Mouse (Mus musculus): ENCODE data around the gene Dync2li1. TPM values are rescaled to one million over a fixed set of nuclear protein-coding genes. Genes with fewer than 3 reads are reported as not detected.
A peak's percentile ranks its signal among the peaks of the same experiment; 100 is the strongest.

The Dync2li1 gene
- polyA plus RNA-seq, 1 experiment from 2014 or later = 36.1 TPM

- H3K36me3 ChIP-seq = no peaks in the 10 kb centered on the region
Observed at GRCm38 (mm10) chr17:84596501-84596900, 29.8 kb upstream of the Dync2li1 start.

GRCm38 (mm10) chr17:84597859-84598258 is 28.4 kb upstream of the Dync2li1 start:
- H3K36me3 ChIP-seq = no peaks in the 10 kb centered on the region
- no peak for ATAC-seq (replicated peaks)
- H3K27ac ChIP-seq (replicated peaks) = no peak overlapping the region
- no peaks in the 10 kb centered on the region for H3K27me3 ChIP-seq
- H3K4me2 ChIP-seq (replicated peaks) = no peak overlapping the region
- H3K4me1 ChIP-seq = no peaks in the 10 kb centered on the region; the same call in 1 of the 2 replicates
- H3K4me3 ChIP-seq = no peak overlapping the region
- 92% methylated on average over 12 of the region's 12 CpGs for WGBS
- H3K9ac ChIP-seq (replicated peaks) = no peak overlapping the region
- no peaks in the 10 kb centered on the region for H3K9me3 ChIP-seq

More at GRCm38 (mm10) chr17:84596501-84596900, 29.8 kb upstream of the Dync2li1 start:
- WGBS = 30% methylated on average over 7 of the region's 7 CpGs
- H3K9me3 ChIP-seq = no peaks in the 10 kb centered on the region
- no peaks in the 10 kb centered on the region for H3K27me3 ChIP-seq
- peak overlapping the region; percentile 39; the same call in 1 of the 2 replicates for H3K27ac ChIP-seq (replicated peaks)
- H3K4me3 ChIP-seq = peak overlapping the region; percentile 4; the same call in 1 of the 2 replicates
- peak overlapping the region; percentile 19 for H3K4me2 ChIP-seq (replicated peaks)
- no peak for ATAC-seq (replicated peaks)
- H3K4me1 ChIP-seq = no peaks in the 10 kb centered on the region; the same call in 1 of the 2 replicates
- no peak overlapping the region for H3K9ac ChIP-seq (replicated peaks)

GRCm38 (mm10) chr17:84598928-84599327 is 27.4 kb upstream of the Dync2li1 start:
- WGBS = 96% methylated on average over 7 of the region's 7 CpGs
- Histone ChIP-seq H3K36me3 (no peaks in the 10 kb centered on the region), H3K27ac (replicated peaks) (no peak overlapping the region), H3K4me1 (no peaks in the 10 kb centered on the region; the same call in 1 of the 2 replicates), H3K27me3 (no peaks in the 10 kb centered on the region), H3K9ac (replicated peaks) (no peak overlapping the region), H3K4me2 (replicated peaks) (no peak overlapping the region), H3K4me3 (no peak overlapping the region), H3K9me3 (no peaks in the 10 kb centered on the region)
- ATAC-seq (replicated peaks) = no peak

- ATAC-seq (replicated peaks) = no peak
- H3K9ac ChIP-seq (replicated peaks) = no peak overlapping the region
- H3K27me3 ChIP-seq = no peaks in the 10 kb centered on the region
- no peak overlapping the region for H3K27ac ChIP-seq (replicated peaks)
- H3K36me3 ChIP-seq = no peaks in the 10 kb centered on the region
- no peaks in the 10 kb centered on the region for H3K9me3 ChIP-seq
- no peak overlapping the region for H3K4me2 ChIP-seq (replicated peaks)
- 76% methylated on average over 9 of the region's 9 CpGs for WGBS
- H3K4me1 ChIP-seq = no peaks in the 10 kb centered on the region; the same call in 1 of the 2 replicates
- H3K4me3 ChIP-seq = no peak overlapping the region
Observed at GRCm38 (mm10) chr17:84600051-84600983, 26.0 kb upstream of the Dync2li1 start.

- WGBS = 87% methylated on average over 5 of the region's 5 CpGs
- no peak overlapping the region for H3K4me3 ChIP-seq
Observed at GRCm38 (mm10) chr17:84601805-84602204, 24.5 kb upstream of the Dync2li1 start.

GRCm38 (mm10) chr17:84603202-84603627 is 23.1 kb upstream of the Dync2li1 start:
- Histone ChIP-seq H3K4me3 (no peak overlapping the region), H3K27ac (replicated peaks) (no peak overlapping the region), H3K9ac (replicated peaks) (no peak overlapping the region), H3K4me1 (no peaks in the 10 kb centered on the region), H3K4me2 (replicated peaks) (no peak overlapping the region), H3K9me3 (no peaks in the 10 kb centered on the region), H3K36me3 (no peaks in the 10 kb centered on the region), H3K27me3 (no peaks in the 10 kb centered on the region)
- 52% methylated on average over 9 of the region's 9 CpGs for WGBS
- ATAC-seq (replicated peaks) = no peak

More at GRCm38 (mm10) chr17:84601805-84602204, 24.5 kb upstream of the Dync2li1 start:
- no peak overlapping the region for H3K27ac ChIP-seq (replicated peaks)
- ATAC-seq (replicated peaks) = no peak
- no peaks in the 10 kb centered on the region for H3K9me3 ChIP-seq
- H3K9ac ChIP-seq (replicated peaks) = no peak overlapping the region
- H3K4me2 ChIP-seq (replicated peaks) = no peak overlapping the region
- H3K27me3 ChIP-seq = no peaks in the 10 kb centered on the region
- H3K36me3 ChIP-seq = no peaks in the 10 kb centered on the region
- no peaks in the 10 kb centered on the region for H3K4me1 ChIP-seq

GRCm38 (mm10) chr17:84603709-84604420 is 22.4 kb upstream of the Dync2li1 start:
- Histone ChIP-seq H3K4me1 (no peaks in the 10 kb centered on the region), H3K4me3 (no peak overlapping the region), H3K4me2 (replicated peaks) (no peak overlapping the region), H3K27me3 (no peaks in the 10 kb centered on the region), H3K36me3 (no peaks in the 10 kb centered on the region), H3K9ac (replicated peaks) (no peak overlapping the region), H3K27ac (replicated peaks) (no peak overlapping the region), H3K9me3 (no peaks in the 10 kb centered on the region)
- ATAC-seq (replicated peaks) = no peak
- 93% methylated on average over 10 of the region's 10 CpGs for WGBS

GRCm38 (mm10) chr17:84606976-84607375 is 19.3 kb upstream of the Dync2li1 start:
- Histone ChIP-seq H3K36me3 (no peaks in the 10 kb centered on the region), H3K4me2 (replicated peaks) (no peak overlapping the region), H3K9me3 (no peaks in the 10 kb centered on the region), H3K4me3 (no peak overlapping the region), H3K27me3 (no peaks in the 10 kb centered on the region), H3K27ac (replicated peaks) (no peak overlapping the region), H3K4me1 (no peaks in the 10 kb centered on the region), H3K9ac (replicated peaks) (no peak overlapping the region)
- ATAC-seq (replicated peaks) = no peak
- WGBS = 57% methylated on average over 13 of the region's 13 CpGs

GRCm38 (mm10) chr17:84607617-84608016 is 18.7 kb upstream of the Dync2li1 start:
- H3K27me3 ChIP-seq = no peaks in the 10 kb centered on the region
- no peak overlapping the region for H3K4me3 ChIP-seq
- H3K4me2 ChIP-seq (replicated peaks) = no peak overlapping the region
- no peak for ATAC-seq (replicated peaks)
- H3K9me3 ChIP-seq = no peaks in the 10 kb centered on the region
- H3K27ac ChIP-seq (replicated peaks) = no peak overlapping the region
- H3K36me3 ChIP-seq = no peaks in the 10 kb centered on the region
- no peak overlapping the region for H3K9ac ChIP-seq (replicated peaks)
- 72% methylated on average over 5 of the region's 5 CpGs for WGBS
- no peaks in the 10 kb centered on the region for H3K4me1 ChIP-seq

- 85% methylated on average over 4 of the region's 4 CpGs for WGBS
- no peak for ATAC-seq (replicated peaks)
- no peak overlapping the region for H3K27ac ChIP-seq (replicated peaks)
Observed at GRCm38 (mm10) chr17:84608606-84609005, 17.7 kb upstream of the Dync2li1 start.

GRCm38 (mm10) chr17:84611500-84611899 is 14.8 kb upstream of the Dync2li1 start:
- no peaks in the 10 kb centered on the region for H3K9me3 ChIP-seq
- no peaks in the 10 kb centered on the region for H3K36me3 ChIP-seq
- no peak overlapping the region for H3K9ac ChIP-seq (replicated peaks)
- no peak for ATAC-seq (replicated peaks)
- WGBS = 88% methylated on average over 9 of the region's 9 CpGs
- H3K4me2 ChIP-seq (replicated peaks) = no peak overlapping the region
- H3K4me3 ChIP-seq = no peak overlapping the region
- H3K4me1 ChIP-seq = no peaks in the 10 kb centered on the region
- no peak overlapping the region for H3K27ac ChIP-seq (replicated peaks)
- no peaks in the 10 kb centered on the region for H3K27me3 ChIP-seq

More at GRCm38 (mm10) chr17:84608606-84609005, 17.7 kb upstream of the Dync2li1 start:
- H3K4me2 ChIP-seq (replicated peaks) = no peak overlapping the region
- H3K36me3 ChIP-seq = no peaks in the 10 kb centered on the region
- H3K27me3 ChIP-seq = no peaks in the 10 kb centered on the region
- no peak overlapping the region for H3K9ac ChIP-seq (replicated peaks)
- H3K4me1 ChIP-seq = no peaks in the 10 kb centered on the region
- H3K4me3 ChIP-seq = no peak overlapping the region
- H3K9me3 ChIP-seq = no peaks in the 10 kb centered on the region

GRCm38 (mm10) chr17:84611971-84612370 is 14.3 kb upstream of the Dync2li1 start:
- 85% methylated on average over 7 of the region's 7 CpGs for WGBS
- no peak for ATAC-seq (replicated peaks)
- H3K4me3 ChIP-seq = no peak overlapping the region

More at GRCm38 (mm10) chr17:84611971-84612370, 14.3 kb upstream of the Dync2li1 start:
- Histone ChIP-seq H3K27ac (replicated peaks) (no peak overlapping the region), H3K9me3 (no peaks in the 10 kb centered on the region), H3K4me1 (no peaks in the 10 kb centered on the region), H3K27me3 (no peaks in the 10 kb centered on the region), H3K9ac (replicated peaks) (no peak overlapping the region), H3K4me2 (replicated peaks) (no peak overlapping the region), H3K36me3 (no peaks in the 10 kb centered on the region)

Measured in forebrain, embryonic 15.5 days (tissue).